Mouse (Mus musculus) liver, embryonic 15.5 days (tissue): ENCODE measurements at regions not wholly inside any gene's neighbourhood (a gene's known extent, or its start where the extent isn't known, plus 50 kb on each side); places are given as distances from the start of the nearest gene placed in this dataset.

Source experiments
- ATAC-seq: fragments of 200-750 bp; cut with Nextera tagmentation; 2 replicates; pipeline ENCODE4 v1.8.0; 2017; ENCODE audit warnings: moderate number of reproducible peaks, mild to moderate bottlenecking, moderate library complexity; ENCODE audit not compliant: insufficient read depth
- H3K27ac ChIP-seq: fragments of 300-500 bp; sonication (generic); replicated peaks from 2 replicates; pipeline ENCODE4 v1.5.1; 2015; ENCODE audit warnings: mild to moderate bottlenecking, inconsistent platforms
- H3K27me3 ChIP-seq: fragments of 300-500 bp; sonication (generic); 2 replicates; pipeline ENCODE4 v1.6.1; 2015; ENCODE audit warnings: mild to moderate bottlenecking, inconsistent platforms
- H3K36me3 ChIP-seq: fragments of 300-500 bp; sonication (generic); replicated peaks from 2 replicates; pipeline ENCODE4 v1.6.1; 2015; ENCODE audit warnings: moderate library complexity, mild to moderate bottlenecking, inconsistent platforms
- H3K4me1 ChIP-seq: fragments of 300-500 bp; sonication (generic); replicated peaks from 2 replicates; pipeline ENCODE4 v1.6.1; 2015; ENCODE audit warnings: inconsistent platforms
- H3K4me2 ChIP-seq: fragments of 300-500 bp; sonication (generic); 2 replicates; pipeline ENCODE4 v1.6.1; 2015; ENCODE audit warnings: moderate library complexity, mild to moderate bottlenecking, inconsistent platforms
- H3K4me3 ChIP-seq: fragments of 300-500 bp; sonication (generic); replicated peaks from 2 replicates; pipeline ENCODE4 v1.5.1; 2015; ENCODE audit warnings: mild to moderate bottlenecking, inconsistent platforms
- H3K9ac ChIP-seq: fragments of 300-500 bp; sonication (generic); 2 replicates; pipeline ENCODE4 v1.6.1; 2015; ENCODE audit warnings: moderate library complexity, mild to moderate bottlenecking, inconsistent platforms
- H3K9me3 ChIP-seq: fragments of 300-500 bp; sonication (generic); replicated peaks from 2 replicates; pipeline ENCODE4 v1.6.1; 2016; ENCODE audit warnings: inconsistent platforms
- WGBS: fragments of 180-500 bp; shearing (Covaris S2); methylation state at CpG from one replicate; pipeline ENCODE4 v1.1.7; 2015; ENCODE audit warnings: mixed read lengths; ENCODE audit not compliant: insufficient replicate concordance; 5-methylcytosine and 5-hydroxymethylcytosine counted together

GRCm38 (mm10) chr9:22937686-22938391, 285.0 kb upstream of the Bmper start:
- no peak overlapping the region for H3K4me2 ChIP-seq
- no peaks in the 10 kb centered on the region for H3K9me3 ChIP-seq
- no peaks in the 10 kb centered on the region for H3K36me3 ChIP-seq
- no peak overlapping the region for H3K9ac ChIP-seq
- ATAC-seq = no peak
- no peaks in the 10 kb centered on the region for H3K27me3 ChIP-seq
- no peak overlapping the region for H3K4me3 ChIP-seq
- WGBS = 69% methylated on average over 7 of the region's 7 CpGs
- H3K27ac ChIP-seq = no peak overlapping the region
- H3K4me1 ChIP-seq = no peaks in the 10 kb centered on the region

- no peak overlapping the region for H3K4me2 ChIP-seq
- H3K4me1 ChIP-seq = no peaks in the 10 kb centered on the region
- H3K4me3 ChIP-seq = no peak overlapping the region
- H3K9me3 ChIP-seq = no peaks in the 10 kb centered on the region
- no peaks in the 10 kb centered on the region for H3K36me3 ChIP-seq
- no peak overlapping the region for H3K27ac ChIP-seq
- H3K9ac ChIP-seq = no peak overlapping the region
- no peak for ATAC-seq
- WGBS = 60% methylated on average over 6 of the region's 6 CpGs
- no peaks in the 10 kb centered on the region for H3K27me3 ChIP-seq
Observed at GRCm38 (mm10) chr9:22944992-22945391, 277.9 kb upstream of the Bmper start.

GRCm38 (mm10) chr9:22945426-22945955, 277.4 kb upstream of the Bmper start:
- H3K4me3 ChIP-seq = no peak overlapping the region

GRCm38 (mm10) chr9:22952571-22953442, 270.1 kb upstream of the Bmper start:
- Histone ChIP-seq H3K27me3 (no peaks in the 10 kb centered on the region), H3K27ac (no peak overlapping the region)
- WGBS = 67% methylated on average over 16 of the region's 16 CpGs

More at GRCm38 (mm10) chr9:22945426-22945955, 277.4 kb upstream of the Bmper start:
- Histone ChIP-seq H3K4me2 (no peak overlapping the region), H3K9ac (no peak overlapping the region), H3K4me1 (no peaks in the 10 kb centered on the region), H3K36me3 (no peaks in the 10 kb centered on the region), H3K27me3 (no peaks in the 10 kb centered on the region), H3K9me3 (no peaks in the 10 kb centered on the region), H3K27ac (no peak overlapping the region)
- no peak for ATAC-seq
- WGBS = 61% methylated on average over 8 of the region's 8 CpGs

GRCm38 (mm10) chr9:22962269-22962815, 260.5 kb upstream of the Bmper start:
- no peaks in the 10 kb centered on the region for H3K27me3 ChIP-seq
- no peak overlapping the region for H3K4me3 ChIP-seq
- no peak overlapping the region for H3K9ac ChIP-seq
- H3K27ac ChIP-seq = no peak overlapping the region
- ATAC-seq = no peak
- H3K9me3 ChIP-seq = no peaks in the 10 kb centered on the region
- H3K4me1 ChIP-seq = no peaks in the 10 kb centered on the region
- 27% methylated on average over 7 of the region's 7 CpGs for WGBS
- H3K36me3 ChIP-seq = no peaks in the 10 kb centered on the region
- H3K4me2 ChIP-seq = no peak overlapping the region

More at GRCm38 (mm10) chr9:22952571-22953442, 270.1 kb upstream of the Bmper start:
- H3K4me1 ChIP-seq = no peaks in the 10 kb centered on the region
- no peaks in the 10 kb centered on the region for H3K9me3 ChIP-seq
- H3K36me3 ChIP-seq = no peaks in the 10 kb centered on the region
- no peak for ATAC-seq
- H3K9ac ChIP-seq = no peak overlapping the region
- H3K4me2 ChIP-seq = no peak overlapping the region
- H3K4me3 ChIP-seq = no peak overlapping the region

GRCm38 (mm10) chr9:22971312-22971711, 251.6 kb upstream of the Bmper start:
- H3K27ac ChIP-seq = no peak overlapping the region
- H3K4me1 ChIP-seq = no peaks in the 10 kb centered on the region
- no peaks in the 10 kb centered on the region for H3K36me3 ChIP-seq
- no peak for ATAC-seq
- H3K4me2 ChIP-seq = no peak overlapping the region
- no peaks in the 10 kb centered on the region for H3K27me3 ChIP-seq
- no peak overlapping the region for H3K9ac ChIP-seq
- no peaks in the 10 kb centered on the region for H3K9me3 ChIP-seq
- 38% methylated on average over 4 of the region's 4 CpGs for WGBS
- H3K4me3 ChIP-seq = no peak overlapping the region

- Histone ChIP-seq H3K27me3 (no peaks in the 10 kb centered on the region), H3K27ac (no peak overlapping the region), H3K36me3 (no peaks in the 10 kb centered on the region), H3K4me1 (no peaks in the 10 kb centered on the region), H3K4me3 (no peak overlapping the region), H3K9me3 (no peaks in the 10 kb centered on the region), H3K9ac (no peak overlapping the region), H3K4me2 (no peak overlapping the region)
- 60% methylated on average over 9 of the region's 9 CpGs for WGBS
- ATAC-seq = no peak
Observed at GRCm38 (mm10) chr9:22976748-22977147, 246.1 kb upstream of the Bmper start.

GRCm38 (mm10) chr9:22979627-22980026, 243.2 kb upstream of the Bmper start:
- Histone ChIP-seq H3K4me1 (no peaks in the 10 kb centered on the region), H3K9ac (no peak overlapping the region), H3K4me2 (no peak overlapping the region), H3K36me3 (no peaks in the 10 kb centered on the region), H3K27ac (no peak overlapping the region), H3K27me3 (no peaks in the 10 kb centered on the region), H3K9me3 (no peaks in the 10 kb centered on the region), H3K4me3 (no peak overlapping the region)
- WGBS = 60% methylated on average over 5 of the region's 5 CpGs
- no peak for ATAC-seq

GRCm38 (mm10) chr9:22989508-22989907, 233.4 kb upstream of the Bmper start:
- no peak overlapping the region for H3K4me2 ChIP-seq
- no peaks in the 10 kb centered on the region for H3K36me3 ChIP-seq
- no peak overlapping the region for H3K4me3 ChIP-seq
- no peak overlapping the region for H3K27ac ChIP-seq
- no peaks in the 10 kb centered on the region for H3K9me3 ChIP-seq
- WGBS = 59% methylated on average over 6 of the region's 6 CpGs
- no peak for ATAC-seq
- no peaks in the 10 kb centered on the region for H3K4me1 ChIP-seq
- no peak overlapping the region for H3K9ac ChIP-seq
- no peaks in the 10 kb centered on the region for H3K27me3 ChIP-seq

- Histone ChIP-seq H3K4me2 (no peak overlapping the region), H3K27me3 (no peaks in the 10 kb centered on the region), H3K9ac (no peak overlapping the region), H3K9me3 (no peaks in the 10 kb centered on the region), H3K4me1 (no peaks in the 10 kb centered on the region), H3K4me3 (no peak overlapping the region), H3K36me3 (no peaks in the 10 kb centered on the region), H3K27ac (no peak overlapping the region)
- no peak for ATAC-seq
- 70% methylated on average over 5 of the region's 5 CpGs for WGBS
Observed at GRCm38 (mm10) chr9:22993531-22993930, 229.3 kb upstream of the Bmper start.

DNA sequence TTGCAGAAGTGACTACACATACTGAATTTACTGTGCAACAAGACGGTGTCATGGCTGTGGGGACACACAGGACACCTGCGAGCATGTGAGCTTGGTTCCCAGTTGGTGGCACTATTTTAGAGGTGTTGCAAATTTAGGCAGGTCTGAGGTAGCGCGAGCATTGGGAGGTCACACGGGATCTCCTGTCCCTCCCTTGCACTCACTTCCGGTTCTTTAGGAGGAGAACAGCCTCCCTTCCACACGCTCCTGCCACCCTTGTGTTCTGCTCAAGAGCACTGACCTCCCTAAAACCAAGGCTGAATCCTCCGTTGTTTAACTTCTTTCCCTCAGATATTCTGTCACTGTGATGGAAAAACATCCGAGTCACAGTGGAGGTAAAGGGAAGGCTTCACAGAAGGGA, 227.3 kb upstream of the Bmper start:
- Histone ChIP-seq H3K4me1 (no peaks in the 10 kb centered on the region), H3K27ac (no peak overlapping the region), H3K4me3 (no peak overlapping the region), H3K36me3 (no peaks in the 10 kb centered on the region), H3K27me3 (no peaks in the 10 kb centered on the region), H3K4me2 (no peak overlapping the region), H3K9ac (no peak overlapping the region), H3K9me3 (no peaks in the 10 kb centered on the region)
- 58% methylated on average over 9 of the region's 9 CpGs for WGBS
- ATAC-seq = no peak
